Mouse (Mus musculus): ENCODE data around the gene Mthfsd.

DNA sequence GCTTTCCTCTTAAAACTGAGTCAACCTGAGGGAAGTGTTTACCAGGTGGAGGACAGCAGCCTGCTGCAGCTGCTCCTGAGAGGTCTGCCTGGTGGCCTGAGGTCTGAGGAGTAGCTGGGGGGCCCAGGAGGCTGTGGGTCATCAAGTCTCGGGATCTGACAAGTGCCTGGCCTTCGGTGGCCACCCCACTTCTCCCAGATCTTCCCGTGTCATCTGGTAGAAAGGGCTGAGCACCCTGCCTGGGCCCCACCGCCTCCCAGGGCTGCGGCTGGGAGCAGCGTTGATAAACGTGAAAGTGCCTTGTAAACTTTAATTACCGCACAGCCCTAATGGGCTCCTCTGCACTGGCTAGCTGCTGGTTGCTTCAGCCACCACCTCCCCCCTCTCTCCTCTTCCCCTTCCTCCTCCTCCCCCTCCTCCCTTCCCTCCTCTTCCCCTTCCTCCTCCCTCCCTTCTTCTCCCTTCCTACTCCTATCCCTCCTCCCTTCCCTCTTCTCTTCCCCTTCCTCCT is 40.4 kb upstream of the Mthfsd start:
- no peak for TF ChIP-seq CTCF (IDR thresholded peaks at IDR 0.05)
- TF ChIP-seq EP300 (IDR thresholded peaks at IDR 0.05): no peak
